Mouse (Mus musculus) splenic B cell, adult 2 months (primary cell): ENCODE measurements around the gene Myl4.
"Not testable (repeated sequence)": the region's sequence is repeated elsewhere in the genome, so short reads cannot be mapped to it uniquely, and the experiment has no call there.

ENCODE experiments used
- DNase-seq: peaks from one replicate; pipeline ENCODE4 v3.0.0-alpha.2; 2011; ENCODE audit warnings: low read depth, low spot score
- H3K27me3 ChIP-seq: 2 replicates; pipeline ENCODE4 v1.6.1; 2012; ENCODE audit warnings: mild to moderate bottlenecking, low read length, moderate library complexity, mixed read lengths; ENCODE audit not compliant: control insufficient read depth, poor library complexity, insufficient read depth, severe bottlenecking
- H3K36me3 ChIP-seq: 2 replicates; pipeline ENCODE4 v1.6.1; 2012; ENCODE audit warnings: mild to moderate bottlenecking, low read length, moderate library complexity, mixed read lengths; ENCODE audit not compliant: control insufficient read depth, poor library complexity, insufficient read depth, severe bottlenecking

The Myl4 gene

DNA sequence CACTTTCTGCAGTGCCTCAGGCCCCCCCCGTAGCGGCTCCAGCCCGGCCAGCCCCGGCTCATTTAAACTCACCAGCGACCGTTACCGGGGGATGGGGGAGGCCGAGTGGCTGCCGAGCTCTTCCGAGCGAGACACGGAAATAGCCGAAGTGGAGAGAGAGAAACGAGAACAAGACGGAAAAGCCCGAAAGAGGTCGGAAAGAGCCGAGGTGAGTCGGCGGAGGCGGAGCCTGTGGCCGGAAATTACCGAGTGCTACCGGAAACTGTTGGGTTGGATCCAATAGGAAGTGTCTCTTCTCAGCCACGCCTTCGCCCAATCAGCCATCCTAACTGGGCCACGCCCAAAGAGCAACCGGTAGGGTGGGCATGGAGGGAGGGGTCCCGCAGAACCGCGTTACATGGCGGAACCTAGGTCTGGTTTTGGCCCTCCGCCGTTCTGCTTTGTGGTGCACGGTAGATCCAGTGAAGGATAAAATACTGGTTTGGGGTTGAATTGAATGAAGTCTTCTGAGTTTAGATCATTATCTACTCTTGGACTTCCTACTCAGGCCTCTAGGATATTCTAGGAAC lies at the start of gene Myl4, which contains the start of gene Cdc27:
Gene Myl4, plus strand, starts transcription at position 258 of the 569 bp plus-strand sequence.
Gene Cdc27, minus strand, starts transcription at position 215 of the 569 bp plus-strand sequence.
- H3K36me3 ChIP-seq: no peaks in the 10 kb centered on the region
- DNase-seq: peak; percentile 99
- no peaks in the 10 kb centered on the region for H3K27me3 ChIP-seq

- H3K36me3 ChIP-seq: peaks cover 25% of the 10 kb centered on the region
- H3K27me3 ChIP-seq: no peaks in the 10 kb centered on the region
- no peak for DNase-seq
Measured at GRCm38 (mm10) chr11:104508455-104508854, 42.0 kb upstream of the Myl4 start.

DNA sequence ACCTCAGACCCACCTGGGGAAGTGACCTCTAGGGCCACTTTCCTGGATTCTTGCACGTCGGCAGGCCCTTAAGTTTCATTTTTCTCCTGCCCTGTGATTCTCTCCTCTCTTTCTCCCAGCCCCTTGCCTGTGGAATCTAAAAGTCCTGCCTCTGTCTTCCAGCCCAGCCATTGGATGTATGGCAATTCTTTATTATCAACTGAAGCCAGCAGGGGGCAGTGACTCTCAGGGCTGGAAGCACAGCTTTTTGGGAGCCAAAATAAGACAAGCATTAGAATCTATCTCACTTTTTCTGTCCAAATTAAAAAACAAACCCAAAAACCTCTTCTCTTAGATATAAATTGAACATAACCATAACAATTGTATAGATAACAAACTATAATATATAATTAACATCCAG lies 39.9 kb upstream of the Myl4 start:
- H3K36me3 ChIP-seq: peaks cover 25% of the 10 kb centered on the region
- peak; percentile 64 for DNase-seq
- no peaks in the 10 kb centered on the region for H3K27me3 ChIP-seq

DNA sequence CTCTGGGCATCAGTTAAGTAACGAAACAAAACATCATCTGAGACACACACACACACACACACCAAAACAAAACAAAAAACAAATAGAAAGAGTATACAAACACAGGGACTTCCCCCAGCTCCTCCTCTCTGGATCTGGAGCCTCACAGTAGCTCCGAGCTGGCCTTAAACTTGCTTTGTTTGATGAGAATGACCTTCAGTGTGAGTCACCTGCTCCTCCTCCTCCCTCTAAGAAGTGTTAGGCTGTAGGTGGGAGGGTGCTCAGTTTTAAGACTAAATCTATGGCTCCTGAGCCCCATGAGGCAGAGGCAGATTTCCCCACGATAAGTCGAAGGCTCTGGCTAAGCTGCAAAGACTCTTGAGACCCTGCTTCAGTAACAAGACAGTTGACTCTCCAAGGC lies 38.0 kb upstream of the Myl4 start:
- DNase-seq: no peak
- Histone ChIP-seq H3K36me3 (peaks cover 27% of the 10 kb centered on the region), H3K27me3 (no peaks in the 10 kb centered on the region)

DNA sequence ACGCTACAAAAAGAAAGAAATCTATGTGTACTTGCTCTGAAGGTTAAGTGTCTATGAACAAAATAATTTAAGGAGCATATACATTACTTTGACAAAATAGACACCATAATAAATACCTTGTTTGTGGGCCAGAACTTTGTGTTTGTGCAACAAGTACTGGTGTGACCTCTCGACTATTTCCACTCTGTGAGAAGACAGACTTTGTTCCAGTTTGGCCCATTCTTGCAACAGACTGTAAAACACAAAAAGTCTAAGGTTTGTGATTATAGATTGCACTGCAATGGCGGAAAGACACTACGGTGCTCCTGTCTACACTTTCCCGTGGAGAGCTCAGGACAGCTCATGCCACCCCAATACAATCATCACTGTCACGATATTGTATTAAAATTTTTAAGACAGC lies 24.5 kb upstream of the Myl4 start:
- DNase-seq: no peak

GRCm38 (mm10) chr11:104536843-104537242 lies 13.6 kb upstream of the Myl4 start:
- DNase-seq: no peak
- H3K36me3 ChIP-seq: peaks cover 7% of the 10 kb centered on the region; the same call in 1 of the 2 replicates

More for the DNA sequence above, 24.5 kb upstream of the Myl4 start:
- Histone ChIP-seq H3K36me3 (peaks cover 20% of the 10 kb centered on the region), H3K27me3 (no peaks in the 10 kb centered on the region)

DNA sequence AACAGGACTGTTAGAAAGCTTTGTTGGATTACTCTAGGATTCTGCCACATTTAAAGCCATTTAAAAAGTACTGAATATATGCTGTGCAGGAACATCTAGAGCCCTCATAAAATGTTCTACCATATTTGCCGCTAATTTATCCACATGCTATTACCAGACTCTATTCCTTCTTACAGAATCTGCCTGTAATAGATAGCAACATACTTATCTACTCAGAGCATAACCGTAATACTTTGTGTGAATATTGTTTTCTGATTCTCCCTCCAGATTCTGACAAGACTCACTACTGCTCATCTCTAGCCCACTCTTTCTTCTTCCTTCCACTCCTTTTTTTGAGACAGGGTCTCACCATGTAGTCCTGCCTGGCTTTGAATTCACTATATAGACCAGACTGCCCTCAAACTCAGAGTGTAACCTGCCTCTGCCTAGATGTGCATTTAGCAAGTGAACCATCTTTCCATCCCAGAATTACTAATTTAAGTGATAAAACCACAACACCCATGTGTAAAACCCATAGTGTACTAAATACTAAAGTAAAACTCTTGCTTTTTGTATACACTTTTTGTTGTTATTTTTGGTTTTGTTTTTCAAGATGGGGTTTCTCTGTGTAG lies 12.4 kb upstream of the Myl4 start:
- DNase-seq: no peak
- Histone ChIP-seq H3K36me3 (peaks cover 7% of the 10 kb centered on the region; the same call in 1 of the 2 replicates), H3K27me3 (no peaks in the 10 kb centered on the region)

More at GRCm38 (mm10) chr11:104536843-104537242, 13.6 kb upstream of the Myl4 start:
- H3K27me3 ChIP-seq: no peaks in the 10 kb centered on the region

DNA sequence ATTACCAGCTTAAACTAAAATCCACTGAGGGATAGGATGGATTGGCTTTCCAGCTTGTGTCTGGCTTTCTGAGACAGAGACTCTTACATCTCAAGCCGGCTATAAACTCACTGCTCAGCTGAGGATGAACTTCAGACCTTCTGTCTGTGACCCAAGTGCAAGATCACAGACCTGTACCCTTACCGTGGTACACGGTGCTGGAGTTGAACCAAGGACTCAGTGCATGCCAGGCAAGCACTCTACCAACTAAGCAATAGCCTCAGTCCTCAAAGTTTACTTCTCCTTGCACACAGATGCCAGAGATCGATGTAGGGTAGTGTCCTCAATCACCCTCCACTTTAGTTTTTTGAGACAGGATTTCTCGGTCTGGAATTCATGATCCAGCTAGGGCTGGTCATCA lies 10.7 kb upstream of the Myl4 start:
- DNase-seq: no peak
- Histone ChIP-seq H3K27me3 (no peaks in the 10 kb centered on the region), H3K36me3 (no peaks in the 10 kb centered on the region)

GRCm38 (mm10) chr11:104543337-104543736 lies 7.1 kb upstream of the Myl4 start:
- not testable (repeated sequence) for H3K27me3 ChIP-seq, DNase-seq, H3K36me3 ChIP-seq

DNA sequence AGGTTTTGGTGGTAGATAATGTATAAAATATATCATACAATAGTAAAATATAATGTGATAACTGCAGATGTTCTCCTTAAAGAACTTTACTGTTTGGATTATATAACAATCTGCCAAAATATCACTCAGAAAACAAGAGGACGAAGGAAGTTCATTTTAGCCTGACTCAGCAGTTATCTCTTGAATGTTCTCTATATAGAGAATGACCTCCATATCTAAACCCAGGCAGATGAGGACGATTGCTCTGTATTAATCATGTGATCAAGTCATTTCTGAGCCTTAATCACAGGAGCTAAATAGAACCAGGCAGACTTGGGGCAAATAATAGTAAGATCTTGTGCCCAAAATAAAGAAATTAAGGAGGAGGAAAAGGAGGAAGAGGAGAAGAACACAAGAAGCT lies 6.0 kb upstream of the Myl4 start:
- DNase-seq: no peak

DNA sequence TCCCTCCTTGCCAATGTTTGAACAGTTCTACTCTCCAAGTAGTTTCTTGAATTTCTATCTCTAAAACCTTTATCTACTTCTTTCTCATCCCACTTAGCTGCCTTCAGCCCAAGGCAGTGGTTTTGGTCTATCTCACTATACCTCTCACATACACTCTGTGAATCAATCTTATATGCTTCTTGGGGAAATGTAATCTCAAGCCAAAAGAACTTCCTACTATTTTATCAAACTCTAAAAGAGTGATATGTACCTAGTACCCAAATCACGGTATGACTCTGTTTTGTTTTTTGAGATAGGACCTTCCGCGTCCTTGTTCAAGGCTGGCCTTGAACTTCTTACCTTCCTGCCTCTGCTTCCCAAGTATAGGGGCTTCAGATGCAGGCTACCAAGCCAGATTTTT lies 3.0 kb upstream of the Myl4 start:
- Histone ChIP-seq H3K27me3 (no peaks in the 10 kb centered on the region), H3K36me3 (no peaks in the 10 kb centered on the region)
- no peak for DNase-seq

More for the DNA sequence above, 6.0 kb upstream of the Myl4 start:
- no peaks in the 10 kb centered on the region for H3K36me3 ChIP-seq
- no peaks in the 10 kb centered on the region for H3K27me3 ChIP-seq

DNA sequence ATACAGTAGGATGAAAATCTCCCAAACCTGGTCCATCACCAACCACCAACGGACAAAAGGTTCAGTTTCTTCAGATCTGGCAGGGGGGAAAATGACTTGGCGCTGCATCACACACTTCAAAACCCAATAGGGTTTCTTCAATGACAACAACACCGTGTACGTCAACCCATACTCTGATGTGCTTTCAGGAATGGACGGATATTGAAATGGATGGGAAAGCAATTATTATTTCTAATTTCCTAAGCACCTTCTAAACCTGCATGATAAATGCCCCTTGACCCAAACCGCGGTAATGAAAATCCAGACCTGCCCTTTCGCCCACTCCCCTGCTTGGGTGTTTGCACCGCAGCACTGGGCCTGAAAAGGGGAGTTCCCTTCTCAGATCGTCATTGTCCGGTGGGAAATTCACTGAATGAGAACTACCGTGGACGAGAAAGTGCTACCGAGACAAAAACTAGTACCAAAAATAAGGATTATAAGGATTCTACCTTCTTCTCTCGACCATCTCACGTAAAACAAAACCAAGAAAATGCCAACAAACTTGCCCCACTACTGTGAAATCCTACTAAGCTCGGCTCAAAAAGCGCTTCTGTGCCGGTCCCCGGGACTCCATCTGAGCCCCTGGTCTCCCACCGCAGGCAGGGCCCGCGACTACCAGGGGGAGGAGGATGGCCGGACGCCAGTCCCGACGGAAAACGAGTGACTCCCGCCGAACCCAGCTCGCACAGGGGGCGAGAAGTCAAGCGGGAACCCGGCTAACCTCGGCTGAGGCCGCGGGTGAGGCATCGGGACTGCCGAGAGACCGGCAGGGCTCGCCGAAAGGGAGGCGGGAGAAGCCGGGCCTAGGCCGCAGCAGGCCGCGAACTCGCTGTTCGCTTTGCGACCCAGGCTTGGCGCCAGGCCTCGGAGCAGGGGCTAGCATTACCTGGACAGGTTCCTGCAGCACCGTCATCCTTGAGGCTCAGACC lies 741 bp upstream of the Myl4 start:
- DNase-seq: peak; percentile 44
- Histone ChIP-seq H3K27me3 (no peaks in the 10 kb centered on the region), H3K36me3 (no peaks in the 10 kb centered on the region)

- H3K27me3 ChIP-seq: no peaks in the 10 kb centered on the region
- no peaks in the 10 kb centered on the region for H3K36me3 ChIP-seq
- DNase-seq: no peak
Measured at GRCm38 (mm10) chr11:104558065-104558464, 7.6 kb downstream of the Myl4 start.

- Histone ChIP-seq H3K27me3 (no peaks in the 10 kb centered on the region), H3K36me3 (no peaks in the 10 kb centered on the region)
- DNase-seq: no peak
Measured at GRCm38 (mm10) chr11:104558651-104559403, 8.4 kb downstream of the Myl4 start.
